Mouse (Mus musculus): ENCODE data around the gene Dpf1. TPM values are rescaled to one million over a fixed set of nuclear protein-coding genes. Genes with fewer than 3 reads are reported as not detected.

The Dpf1 gene
- polyA plus RNA-seq, 1 experiment from 2014 or later = 6.2 TPM

- no peaks in the 10 kb centered on the region for H3K27me3 ChIP-seq
- CTCF ChIA-PET = interaction anchor here (1.1 to 3.2 kb wide), 5 partner anchors 8 to 230 kb away, joined by 3 to 14 read pairs (median 4); partner anchors contain the start of gene 2200002D01Rik
- DNase-seq (ENCODE audit: low read depth, low spot score) = no peak
- in situ Hi-C loops (cut with MboI; ENCODE audit: low pct_unique_long_range_greater_than_20kb) = loop anchor here (5.0 kb wide), 2 partner anchors 166 to 241 kb away; partner anchors contain the start of gene Ryr1
- no peak for TF ChIP-seq CTCF (IDR thresholded peaks at IDR 0.05)
- POLR2A ChIA-PET = no interaction called here
- no peak for ATAC-seq
These were observed 10.4 kb upstream of the Dpf1 start for GRCm38 (mm10) chr7:29293131-29294065.

GRCm38 (mm10) chr7:29294111-29294761 lies 9.5 kb upstream of the Dpf1 start:
- POLR2A ChIA-PET = interaction anchor here (0.5 kb wide), 1 partner anchor 184 kb away, joined by 3 read pairs; no protein-coding TSS in a partner anchor
- ATAC-seq (no peak), DNase-seq (ENCODE audit: low read depth, low spot score) (no peak)
- CTCF ChIA-PET = interaction anchor here (1.1 to 3.2 kb wide), 6 partner anchors 8 to 229 kb away, joined by 3 to 14 read pairs (median 4); partner anchors contain the start of gene 2200002D01Rik
- no peak for TF ChIP-seq CTCF (IDR thresholded peaks at IDR 0.05)
- H3K27me3 ChIP-seq = no peaks in the 10 kb centered on the region
- in situ Hi-C loops (cut with MboI; ENCODE audit: low pct_unique_long_range_greater_than_20kb) = loop anchor here (5.0 kb wide), 2 partner anchors 167 to 242 kb away; partner anchors contain the start of gene Ryr1

- CTCF ChIA-PET = interaction anchor here (0.7 to 2.3 kb wide), 5 partner anchors 11 to 115 kb away, joined by 3 to 14 read pairs (median 6); partner anchors contain the start of genes 2200002D01Rik and Psmd8
- POLR2A ChIA-PET = interaction anchor here (1.3 to 2.0 kb wide), 2 partner anchors 49 to 54 kb away, joined by 3 to 9 read pairs; no protein-coding TSS in a partner anchor
- DNase-seq (ENCODE audit: low read depth, low spot score) (no peak), ATAC-seq (no peak)
- in situ Hi-C loops (cut with MboI; ENCODE audit: low pct_unique_long_range_greater_than_20kb) = no loop called here
- TF ChIP-seq CTCF (IDR thresholded peaks at IDR 0.05) = no peak
- no peaks in the 10 kb centered on the region for H3K27me3 ChIP-seq
These were observed 7.7 kb upstream of the Dpf1 start for GRCm38 (mm10) chr7:29295861-29296647.

GRCm38 (mm10) chr7:29296998-29297397 lies 6.8 kb upstream of the Dpf1 start:
- no peak for DNase-seq (ENCODE audit: low read depth, low spot score)
- no peak for TF ChIP-seq CTCF (IDR thresholded peaks at IDR 0.05)
- in situ Hi-C loops (cut with MboI; ENCODE audit: low pct_unique_long_range_greater_than_20kb) = no loop called here
- CTCF ChIA-PET = interaction anchor here (0.8 to 2.3 kb wide), 6 partner anchors 10 to 226 kb away, joined by 3 to 14 read pairs (median 6); partner anchors contain the start of genes 2200002D01Rik and Psmd8
- POLR2A ChIA-PET = interaction anchor here (1.3 to 2.0 kb wide), 2 partner anchors 50 to 55 kb away, joined by 3 to 9 read pairs; no protein-coding TSS in a partner anchor
- H3K27me3 ChIP-seq = no peaks in the 10 kb centered on the region
- no peak for ATAC-seq

GRCm38 (mm10) chr7:29301127-29301566 lies 2.6 kb upstream of the Dpf1 start:
- no peak for TF ChIP-seq CTCF (IDR thresholded peaks at IDR 0.05)
- H3K27me3 ChIP-seq = no peaks in the 10 kb centered on the region
- ChIA-PET CTCF (interaction anchor here (0.6 to 3.2 kb wide), 22 partner anchors 8 to 253 kb away, joined by 3 to 18 read pairs (median 4); partner anchors contain the start of genes Ppp1r14a and Psmd8), POLR2A (interaction anchor here (0.6 to 1.3 kb wide), 2 partner anchors 53 to 257 kb away, joined by 3 to 4 read pairs; no protein-coding TSS in a partner anchor)
- no peak for ATAC-seq
- in situ Hi-C loops (cut with MboI; ENCODE audit: low pct_unique_long_range_greater_than_20kb) = no loop called here
- DNase-seq (ENCODE audit: low read depth, low spot score) = no peak

GRCm38 (mm10) chr7:29302641-29303040 lies 1.1 kb upstream of the Dpf1 start:
- no peak for ATAC-seq
- in situ Hi-C loops (cut with MboI; ENCODE audit: low pct_unique_long_range_greater_than_20kb) = no loop called here
- DNase-seq (ENCODE audit: low read depth, low spot score) = no peak
- H3K27me3 ChIP-seq = no peaks in the 10 kb centered on the region
- ChIA-PET CTCF (interaction anchor here (1.0 to 3.2 kb wide), 8 partner anchors 9 to 220 kb away, joined by 4 to 18 read pairs (median 6); partner anchors contain the start of gene Ppp1r14a), POLR2A (interaction anchor here (0.7 to 1.1 kb wide), 2 partner anchors 63 to 217 kb away, joined by 3 to 4 read pairs; no protein-coding TSS in a partner anchor)
- TF ChIP-seq CTCF (IDR thresholded peaks at IDR 0.05) = no peak

- no peak for ATAC-seq
- in situ Hi-C loops (cut with MboI; ENCODE audit: low pct_unique_long_range_greater_than_20kb) = loop anchor here (5.0 kb wide), 1 partner anchor 218 kb away; no protein-coding TSS in a partner anchor
- H3K27me3 ChIP-seq = no peaks in the 10 kb centered on the region
- ChIA-PET CTCF (no interaction called here), POLR2A (interaction anchor here (0.7 kb wide), 1 partner anchor 220 kb away, joined by 3 read pairs; no protein-coding TSS in a partner anchor)
- no peak for TF ChIP-seq CTCF (IDR thresholded peaks at IDR 0.05)
- no peak for DNase-seq (ENCODE audit: low read depth, low spot score)
These were observed 912 bp downstream of the Dpf1 start for GRCm38 (mm10) chr7:29304463-29305262.

- ChIA-PET CTCF (no interaction called here), POLR2A (interaction anchor here (0.7 kb wide), 1 partner anchor 219 kb away, joined by 3 read pairs; no protein-coding TSS in a partner anchor)
- no peak for DNase-seq (ENCODE audit: low read depth, low spot score)
These were observed 1.7 kb downstream of the Dpf1 start for GRCm38 (mm10) chr7:29305263-29305988.

More at GRCm38 (mm10) chr7:29305263-29305988, 1.7 kb downstream of the Dpf1 start:
- TF ChIP-seq CTCF (IDR thresholded peaks at IDR 0.05) = no peak
- in situ Hi-C loops (cut with MboI; ENCODE audit: low pct_unique_long_range_greater_than_20kb) = loop anchor here (5.0 kb wide), 1 partner anchor 217 kb away; no protein-coding TSS in a partner anchor
- ATAC-seq = no peak
- no peaks in the 10 kb centered on the region for H3K27me3 ChIP-seq

Measured in Patski (cell line).